ENCODE assay signal across 8 mouse cellular contexts in genomic region chr13:9276322-9276855, GRCm38 (mm10). TPM values are rescaled to one million over a fixed set of nuclear protein-coding genes. Genes with fewer than 3 reads are reported as not detected.
DNase-seq lines count a peak whose midpoint lies in the region; ATAC-seq and TF ChIP-seq lines count a peak whose summit lies in the region.

TSS of gene Dip2c (plus strand) at chr13:9276528.

- peak; percentile 89 for DNase-seq in cerebellum, adult 11 months
- DNase-seq in forebrain, postnatal 0 days: peak; percentile 95
- DNase-seq in heart, postnatal 4 days: peak; percentile 91
- DNase-seq in layer of hippocampus, adult 2 months (ENCODE audit: low spot score in 2 of 2): peak; percentile 65 to 87
- peak; percentile 85 for DNase-seq in lung, adult 2 months
- peak; percentile 51 to 58 for DNase-seq in thymus, adult 18-20 months

- TF ChIP-seq POLR2A in ES-Bruce4 (IDR thresholded peaks at IDR 0.05; ENCODE audit: insufficient read depth, low read length): no peak
- 0 out of 2 replicates have a peak, but pooled peaks have one; percentile 37 for TF ChIP-seq POLR2A in lung, adult 2 months (IDR thresholded peaks at IDR 0.05; ENCODE audit: borderline replicate concordance, extremely low read depth, low read depth, low read length)
- peak; percentile 92 for TF ChIP-seq POLR2A in olfactory bulb, adult 2 months (IDR thresholded peaks at IDR 0.05; ENCODE audit: insufficient read depth, low read depth, low read length)

- H3K27me3 ChIP-seq in ES-Bruce4 (ENCODE audit: control insufficient read depth, insufficient read depth, low read length, poor library complexity, severe bottlenecking): no peaks in the 10 kb centered on the region
- H3K27me3 ChIP-seq in forebrain, postnatal 0 days (ENCODE audit: insufficient read depth, low read length): no peaks in the 10 kb centered on the region

- no peak for TF ChIP-seq EP300 in ES-Bruce4 (IDR thresholded peaks at IDR 0.05; ENCODE audit: insufficient read depth, low read depth, low read length)

- H3K4me1 ChIP-seq in ES-Bruce4 (ENCODE audit: control insufficient read depth, insufficient read depth, low read length): no peaks in the 10 kb centered on the region
- peaks cover 8% of the 10 kb centered on the region for H3K4me1 ChIP-seq in forebrain, postnatal 0 days (ENCODE audit: insufficient read depth)
- peaks cover 15% of the 10 kb centered on the region for H3K4me1 ChIP-seq in lung, adult 2 months (ENCODE audit: control insufficient read depth, insufficient read depth, low read length)
- no peaks in the 10 kb centered on the region for H3K4me1 ChIP-seq in olfactory bulb, adult 2 months (ENCODE audit: control insufficient read depth, insufficient read depth, low read length)

- no peaks in the 10 kb centered on the region for H3K9me3 ChIP-seq in ES-Bruce4 (replicated peaks; ENCODE audit: control insufficient read depth, insufficient read depth, low read length, poor library complexity, severe bottlenecking)
- H3K9me3 ChIP-seq in forebrain, postnatal 0 days (ENCODE audit: low read length): no peaks in the 10 kb centered on the region

- H3K4me3 ChIP-seq in ES-Bruce4 (ENCODE audit: low read depth, low read length): peak within 1 kb of the TSS; percentile 91
- peak within 1 kb of the TSS; percentile 98 for H3K4me3 ChIP-seq in forebrain, postnatal 0 days (ENCODE audit: low read depth, low read length)
- H3K4me3 ChIP-seq in layer of hippocampus, adult 2 months: peak within 1 kb of the TSS; percentile 79
- H3K4me3 ChIP-seq in lung, adult 2 months (replicated peaks; ENCODE audit: extremely low read depth, low read depth, low read length): peak within 1 kb of the TSS; percentile 81
- H3K4me3 ChIP-seq in olfactory bulb, adult 2 months (ENCODE audit: insufficient read depth, low read depth, low read length): peak within 1 kb of the TSS; percentile 98

- no peak for TF ChIP-seq CTCF in ES-Bruce4 (IDR thresholded peaks at IDR 0.05; ENCODE audit: low read depth, low read length)
- peak; percentile 45 for TF ChIP-seq CTCF in forebrain, postnatal 0 days (IDR thresholded peaks at IDR 0.05; ENCODE audit: low read depth)
- TF ChIP-seq CTCF in layer of hippocampus, adult 2 months (conservative IDR thresholded peaks at IDR 0.05): 0 out of 2 replicates have a peak, but pooled peaks have one; percentile 12
- TF ChIP-seq CTCF in lung, adult 2 months (IDR thresholded peaks at IDR 0.05; ENCODE audit: insufficient read depth, low read length): no peak
- TF ChIP-seq CTCF in olfactory bulb, adult 2 months (IDR thresholded peaks at IDR 0.05; ENCODE audit: insufficient read depth, low read depth, low read length): no peak

- H3K9ac ChIP-seq in ES-Bruce4 (ENCODE audit: low read depth, poor library complexity, severe bottlenecking): peak within 1 kb of the TSS; percentile 97
- H3K9ac ChIP-seq in forebrain, postnatal 0 days: peak within 1 kb of the TSS; percentile 99

- peak; percentile 94 for ATAC-seq in forebrain, postnatal 0 days

- no peak within 1 kb of the TSS for H3K27ac ChIP-seq in ES-Bruce4 (ENCODE audit: insufficient read depth, low read length)
- H3K27ac ChIP-seq in forebrain, postnatal 0 days (ENCODE audit: low read depth, low read length): peak within 1 kb of the TSS; percentile 99
- peak within 1 kb of the TSS; percentile 96 for H3K27ac ChIP-seq in layer of hippocampus, adult 2 months
- H3K27ac ChIP-seq in olfactory bulb, adult 2 months (ENCODE audit: insufficient read depth, low read depth, low read length): peak within 1 kb of the TSS; percentile 99

- no peaks in the 10 kb centered on the region for H3K36me3 ChIP-seq in ES-Bruce4 (ENCODE audit: control insufficient read depth, insufficient read depth, low read length, poor library complexity, severe bottlenecking)
- H3K36me3 ChIP-seq in forebrain, postnatal 0 days (ENCODE audit: insufficient read depth): no peaks in the 10 kb centered on the region

- peak within 1 kb of the TSS; percentile 65 for H3K4me2 ChIP-seq in forebrain, postnatal 0 days (ENCODE audit: low read depth)

- WGBS in forebrain, postnatal 0 days: under 1% methylated on average over 65 of the region's 67 CpGs
- WGBS in lung, adult 2 months: 1% methylated on average over 64 of the region's 67 CpGs
- WGBS in olfactory bulb, adult 2 months: under 1% methylated on average over 67 of the region's 67 CpGs

RNA-seq across cellular contexts. Expression of gene Dip2c, which starts in this region (rescaled TPM):
- 7.7 and 8.4 TPM in 2 replicates for polyA plus RNA-seq in ES-Bruce4 (2011; ENCODE audit: insufficient read depth, insufficient read length, low read depth, missing spikeins)
- 59.5 and 67.4 TPM in 2 replicates for total RNA-seq in forebrain, postnatal 0 days (2014; rRNA removed)
- 6.3 and 8.8 TPM in 2 replicates for polyA plus RNA-seq in forebrain, postnatal 0 days (2015; fragmentation: Nextera tagmentation; extraction: Ambion mirVana)
- 10 to 100 TPM; 63.2 to 67.0 TPM for total RNA-seq in heart, postnatal 4 days (2021)
- total RNA-seq in layer of hippocampus, adult 2 months (2021): 10 to 100 TPM; 66.2 to 66.7 TPM
- 12.4 and 15.7 TPM in 2 replicates for polyA plus RNA-seq in lung, adult 2 months (2012; rRNA removed)
- polyA plus RNA-seq in olfactory bulb, adult 2 months (2012; ENCODE audit: insufficient read depth, insufficient read length, low replicate concordance, missing spikeins): 117 TPM in 1 of 2 replicates, not detected in the other

Comparison
In these comparisons a context has a peak if more than half of its experiments do, and no peak if none do; other contexts are left out.
1. CTCF ChIP-seq: peak in forebrain, postnatal 0 days (single experiment) and layer of hippocampus, adult 2 months (single experiment); none in ES-Bruce4 (single experiment), lung, adult 2 months (single experiment) and olfactory bulb, adult 2 months (single experiment).
2. Peak in every context shown above with its lines, with median percentiles within 50 percentile points of each other: H3K4me3 ChIP-seq and DNase-seq.